Mouse (Mus musculus) ES-CJ7 (cell line): ENCODE measurements around the gene Cryba1.
A peak's percentile ranks its signal among the peaks of the same experiment; 100 is the strongest.

Source experiments
- DNase-seq: peaks from one replicate; pipeline ENCODE4 v3.0.0; 2011; ENCODE audit warnings: low read depth, low spot score

Cryba1 gene

DNA sequence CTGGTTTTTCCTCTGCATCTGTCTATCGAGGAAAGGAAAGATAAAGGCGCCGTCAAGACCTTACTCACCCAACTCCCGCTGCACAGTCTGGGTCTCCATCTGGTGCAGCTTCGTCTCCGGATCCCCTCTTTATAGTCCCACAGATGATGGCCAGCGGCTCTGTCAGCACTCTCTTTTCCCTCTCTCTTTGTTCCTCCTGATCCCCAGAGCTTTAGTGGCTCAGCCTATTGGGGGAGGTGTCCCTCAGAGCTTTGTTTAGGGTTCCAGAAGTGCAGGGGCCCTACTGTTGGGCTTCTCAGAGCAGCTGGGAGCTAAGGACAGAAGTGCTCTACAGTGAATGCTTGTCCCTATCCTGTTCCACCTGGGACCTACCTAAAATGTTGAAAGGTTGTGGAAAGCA is at the start of gene Cryba1:
Cryba1 (minus strand) TSS at position 101 of the 400 bp plus-strand sequence.
- no peak for DNase-seq

DNA sequence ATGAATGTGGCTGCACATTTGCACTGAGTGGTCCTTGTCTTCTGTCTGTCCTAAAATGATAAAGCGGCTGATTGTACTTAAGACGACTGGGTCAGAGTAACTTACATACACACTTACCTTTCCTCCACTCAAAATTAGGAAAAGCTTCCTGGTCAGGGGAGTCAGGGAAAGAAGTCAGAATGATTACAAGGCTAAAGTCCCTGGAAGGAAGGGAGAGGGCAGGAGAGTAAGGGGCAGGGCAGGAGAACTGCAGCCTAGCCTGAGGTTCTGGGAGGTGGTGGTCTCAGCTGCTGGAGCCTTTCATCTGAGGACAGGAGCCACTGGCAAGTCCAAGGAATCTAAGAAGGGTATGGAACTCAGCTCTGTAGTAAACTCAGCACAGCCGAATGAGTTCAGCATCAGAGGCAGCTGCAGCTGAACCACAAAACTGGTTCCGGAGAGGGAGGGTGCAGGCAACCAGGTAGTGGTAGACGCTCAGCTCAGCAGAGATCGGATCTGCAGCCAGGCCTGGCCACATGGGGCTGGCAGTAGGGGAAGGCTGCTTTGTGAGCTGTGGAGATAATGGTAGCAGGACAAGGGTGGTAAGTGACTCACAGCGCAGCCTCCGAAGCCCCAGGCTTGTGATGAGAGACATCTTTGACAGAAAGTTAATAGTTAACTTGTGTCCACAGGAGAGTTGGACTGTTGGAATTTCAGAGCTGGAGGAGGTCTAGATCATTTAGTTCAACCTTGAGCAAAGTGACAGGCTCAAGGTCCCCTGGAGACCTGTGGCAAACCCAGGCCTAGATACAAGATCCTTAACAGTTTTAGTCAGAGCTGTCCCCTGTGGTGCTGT is 47.0 kb upstream of the Cryba1 start:
- no peak for DNase-seq

DNA sequence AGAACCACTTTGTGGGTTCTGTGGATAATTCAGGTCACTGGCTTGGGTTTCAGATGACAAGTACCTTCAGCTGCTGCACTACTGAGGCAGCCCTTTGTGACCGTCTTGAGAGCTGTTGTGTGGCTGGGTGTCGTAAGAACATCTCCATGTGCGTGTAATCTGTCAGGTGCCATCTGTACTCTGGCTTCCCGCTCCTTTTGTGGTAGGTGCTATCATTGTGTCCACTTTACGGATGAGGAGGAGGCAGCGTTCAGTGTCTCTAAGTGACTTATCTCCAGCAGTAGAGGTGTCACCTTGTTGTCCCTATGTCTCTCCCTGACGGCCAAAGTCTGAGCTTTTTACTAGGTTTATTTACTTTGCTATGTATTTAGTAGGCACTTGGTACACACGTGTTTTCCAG is 45.3 kb upstream of the Cryba1 start:
- no peak for DNase-seq

DNA sequence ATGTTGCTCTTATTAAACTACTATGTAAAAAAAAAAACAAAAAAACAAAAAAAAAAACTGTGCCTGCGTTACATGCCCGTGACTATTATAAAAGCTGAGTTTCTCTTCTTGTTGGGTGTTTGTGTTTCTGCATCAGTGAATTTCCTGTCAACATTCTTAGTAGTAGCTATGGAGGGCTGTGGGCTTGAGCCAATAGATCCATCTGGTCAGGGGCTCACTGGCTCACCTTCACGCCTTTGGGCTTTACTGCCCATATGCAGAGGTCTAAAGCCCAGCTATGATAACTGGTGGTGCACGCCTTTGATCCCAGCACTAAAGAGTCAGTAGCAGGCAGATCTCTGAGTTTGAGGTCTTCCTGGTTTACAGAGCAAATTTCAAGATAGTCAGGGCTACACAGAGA is 44.4 kb upstream of the Cryba1 start:
- DNase-seq: no peak

DNA sequence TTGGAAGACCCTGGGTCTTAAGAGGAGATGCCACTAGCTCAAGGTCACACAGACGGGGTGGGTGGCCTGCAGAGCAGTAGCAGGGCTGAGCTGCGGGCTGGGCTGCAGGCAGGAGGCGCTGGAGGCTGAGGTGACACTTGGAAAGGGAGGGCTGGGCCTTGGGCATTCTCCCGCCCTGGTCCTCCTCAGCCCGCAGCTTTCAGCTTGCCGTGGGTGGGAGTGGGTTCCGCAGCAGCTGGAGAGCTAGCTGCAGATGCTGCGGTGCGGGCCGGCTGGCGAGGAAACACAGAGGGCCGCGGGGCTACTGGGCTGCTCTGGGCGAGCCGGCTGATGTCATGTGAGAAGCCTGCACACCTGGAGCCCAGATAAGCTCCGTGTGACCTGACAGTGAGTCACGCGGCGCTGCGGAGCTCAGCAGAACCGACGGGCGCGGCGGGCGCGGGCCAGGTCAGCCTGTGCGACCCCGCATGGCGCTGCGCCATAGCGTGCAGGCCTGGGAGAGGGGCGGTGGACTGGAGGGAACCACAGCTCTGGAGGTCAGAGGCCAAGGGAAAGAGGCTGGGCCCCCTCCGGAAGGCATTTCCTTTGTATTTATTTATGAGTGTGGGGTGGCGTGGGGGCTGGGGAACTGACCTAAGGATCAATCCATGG is 41.4 kb upstream of the Cryba1 start:
- peak; percentile 84 for DNase-seq

DNA sequence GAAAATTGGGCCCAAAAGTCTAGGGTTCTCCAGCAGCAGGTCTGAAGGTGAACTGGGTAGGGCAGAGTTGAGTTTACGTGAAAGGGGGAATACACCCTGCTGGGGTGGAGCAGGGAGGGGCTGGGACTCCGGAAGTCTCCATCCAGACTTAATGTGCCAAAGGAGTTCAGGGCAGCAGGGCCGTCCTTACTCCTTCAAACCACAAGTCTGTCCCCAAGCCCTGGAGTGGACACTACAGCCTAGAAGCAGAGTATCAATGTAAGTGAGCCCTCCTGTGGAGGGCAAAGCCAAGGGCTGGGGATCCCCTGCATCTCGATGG is 40.3 kb upstream of the Cryba1 start:
- peak; percentile 70 for DNase-seq

DNA sequence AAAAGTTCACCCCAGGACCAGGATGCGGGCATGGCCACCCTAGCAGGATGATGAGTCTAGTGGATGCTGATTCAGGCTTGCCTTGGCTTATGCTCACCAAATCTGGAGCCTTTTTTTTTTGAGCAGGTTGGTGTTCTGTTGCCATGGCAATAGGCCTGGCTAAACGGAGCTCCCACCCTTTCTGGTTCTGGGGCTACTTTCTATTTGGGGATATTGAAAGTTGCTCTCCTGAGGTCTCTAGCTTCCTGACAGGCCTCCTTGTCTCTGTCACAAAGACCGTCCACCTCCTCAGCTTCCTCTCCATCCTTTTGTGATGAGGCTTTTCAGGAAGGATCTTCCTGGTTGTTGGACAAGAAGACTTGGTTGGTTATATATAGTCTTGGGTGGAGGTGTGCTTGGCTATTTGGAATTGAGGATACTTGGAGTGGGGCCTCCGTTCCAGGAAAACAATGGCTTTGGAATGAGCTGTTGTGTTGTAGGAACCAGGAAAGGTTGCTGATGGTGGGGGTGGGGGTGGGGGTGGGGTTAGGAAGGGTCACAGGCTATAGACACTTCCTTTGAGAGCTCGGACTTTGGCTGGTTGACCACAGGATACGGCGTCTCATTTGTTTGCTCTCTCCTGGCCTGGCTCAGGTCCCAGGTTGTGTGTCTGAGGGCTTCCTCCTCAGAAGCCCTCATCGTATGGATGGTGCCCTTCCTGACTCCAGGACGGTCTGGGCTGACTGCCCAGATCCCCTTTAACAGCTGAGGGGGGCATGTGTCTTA is 39.8 kb upstream of the Cryba1 start:
- no peak for DNase-seq

DNA sequence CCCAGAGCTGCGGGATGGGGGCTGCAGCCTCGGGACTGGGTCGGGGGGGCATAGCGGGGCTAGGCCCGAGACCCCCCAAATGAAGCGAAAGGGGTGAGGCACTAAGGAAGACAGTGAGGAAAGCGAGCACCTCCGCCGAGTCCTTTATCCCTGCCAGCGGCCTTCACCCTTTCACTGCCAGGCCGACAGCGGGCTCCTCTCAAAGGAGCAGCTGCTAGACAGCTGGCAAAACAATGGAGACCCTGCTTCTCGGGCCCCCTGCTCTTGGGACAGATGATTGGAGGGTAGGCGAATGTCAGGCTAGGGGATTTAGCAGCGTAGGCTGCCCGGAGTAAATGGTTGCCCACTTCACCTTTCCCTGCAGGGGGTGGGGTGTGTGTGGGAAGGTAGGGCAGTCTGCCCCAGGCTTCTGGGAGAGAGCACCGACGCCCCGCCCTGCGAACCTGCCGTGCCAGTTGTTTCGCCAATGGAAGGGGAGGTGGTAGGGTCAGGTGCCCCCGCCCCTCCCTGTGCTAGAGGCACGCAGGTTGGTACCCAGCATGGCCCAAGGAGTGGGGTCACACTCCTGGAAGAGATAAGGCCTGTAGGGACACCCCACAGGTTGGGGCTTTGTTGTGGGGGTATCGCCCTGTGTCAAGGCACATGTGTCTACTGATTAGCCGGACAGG is 38.7 kb upstream of the Cryba1 start:
- peak; percentile 48 for DNase-seq

DNA sequence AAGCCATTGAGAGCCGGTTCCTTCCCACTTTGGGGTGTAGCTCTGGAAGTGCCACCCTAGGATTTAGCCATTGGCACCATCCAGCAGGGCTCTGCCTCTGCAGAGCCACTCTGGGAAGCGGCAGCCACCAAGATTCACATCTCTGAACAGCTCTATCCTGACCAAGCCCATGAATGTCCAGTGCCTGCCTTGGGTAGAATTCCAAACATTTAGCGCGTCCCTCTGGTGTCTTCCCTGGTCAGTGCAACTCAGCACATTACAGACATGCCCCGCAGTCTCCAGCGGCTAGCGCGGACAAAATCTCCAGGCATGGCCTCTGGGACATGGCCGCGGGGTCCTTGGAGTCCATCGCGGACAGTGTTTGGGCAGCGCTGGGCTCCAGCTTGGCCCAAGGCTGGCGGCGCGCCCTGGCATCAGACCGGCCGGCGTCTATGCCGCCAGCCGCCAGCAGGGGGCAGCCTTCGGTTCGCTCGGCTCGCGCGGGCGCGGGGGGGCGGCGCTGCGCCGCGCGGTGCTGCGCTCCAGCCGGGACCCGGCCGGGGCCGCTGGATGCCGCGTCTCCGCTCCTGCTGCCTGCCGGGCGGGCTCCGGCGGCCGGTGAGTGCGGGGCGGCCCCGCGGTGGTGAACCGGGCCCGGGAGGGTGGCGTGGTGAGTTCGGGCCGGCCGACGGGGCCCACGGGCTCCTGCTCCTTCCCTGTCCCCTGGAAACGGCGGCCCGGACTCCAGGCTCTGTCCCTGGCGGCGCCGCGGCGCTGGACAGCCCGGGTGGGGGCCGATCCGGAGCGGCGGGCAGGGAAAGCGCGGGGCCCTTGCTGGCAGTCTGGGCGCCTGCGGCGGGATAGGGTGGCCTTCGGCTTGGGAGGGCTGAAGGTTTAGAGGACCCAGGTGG is 37.9 kb upstream of the Cryba1 start, which contains the start of gene Myo18a:
Myo18a (plus strand) TSS at position 464 of the 890 bp plus-strand sequence.
- DNase-seq: no peak

DNA sequence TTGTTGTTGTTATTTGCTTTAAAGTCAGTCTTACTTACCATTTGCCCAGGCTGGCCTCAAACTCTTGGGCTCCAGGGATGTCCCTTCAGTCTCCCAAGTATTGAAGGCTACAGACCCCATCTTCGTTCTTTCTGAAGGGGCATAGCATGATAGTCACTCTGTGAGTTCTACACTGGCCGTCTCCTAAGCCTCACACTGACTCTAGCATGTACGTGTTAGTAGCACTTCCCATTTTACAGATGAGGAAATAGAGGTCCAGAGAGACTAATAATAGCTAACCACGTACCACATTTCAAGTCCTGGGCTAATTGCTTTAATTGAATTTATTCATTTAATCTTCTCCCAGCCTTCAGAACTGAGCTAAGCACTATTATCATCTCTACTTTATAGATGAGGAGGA is 34.9 kb upstream of the Cryba1 start:
- DNase-seq: no peak

DNA sequence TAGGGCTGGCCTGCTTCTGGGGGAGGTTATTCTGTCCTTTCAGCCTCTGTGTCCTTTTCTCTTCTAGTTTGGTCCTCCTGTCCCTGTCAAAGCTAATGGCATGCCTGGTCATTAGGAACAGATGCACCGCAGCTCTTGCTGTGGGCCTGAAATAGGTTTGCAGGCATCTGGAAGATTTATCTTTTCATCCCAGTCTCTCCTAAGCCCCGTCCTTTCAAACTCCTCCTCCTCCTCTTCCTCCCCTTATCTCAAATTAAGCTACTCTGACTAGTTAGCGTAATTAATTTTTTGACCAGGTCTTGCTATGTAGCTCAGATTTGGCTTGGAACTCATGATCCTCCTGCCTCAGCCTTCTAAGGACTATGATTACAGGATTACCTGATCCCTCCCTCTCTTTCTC is 28.4 kb upstream of the Cryba1 start:
- DNase-seq: no peak

DNA sequence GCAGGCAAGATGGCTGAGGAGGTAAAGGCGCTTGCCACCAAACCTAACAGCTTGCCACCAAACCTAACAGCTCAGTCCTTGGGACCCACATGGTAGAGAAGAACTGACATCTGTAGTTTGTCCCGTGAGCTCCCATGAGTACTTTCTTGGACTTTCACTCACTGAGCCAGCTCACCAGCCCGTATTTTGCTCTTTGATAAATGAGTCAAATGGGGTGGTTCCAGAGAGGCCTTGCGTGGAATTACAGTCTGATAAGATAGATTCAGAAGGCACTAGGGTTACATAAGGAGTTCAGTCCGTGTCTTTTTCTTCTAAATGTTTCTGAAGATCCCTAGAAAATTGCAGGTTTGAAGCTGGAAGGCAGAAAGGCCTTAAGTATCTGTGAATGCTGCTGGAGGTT is 27.4 kb upstream of the Cryba1 start:
- no peak for DNase-seq

DNA sequence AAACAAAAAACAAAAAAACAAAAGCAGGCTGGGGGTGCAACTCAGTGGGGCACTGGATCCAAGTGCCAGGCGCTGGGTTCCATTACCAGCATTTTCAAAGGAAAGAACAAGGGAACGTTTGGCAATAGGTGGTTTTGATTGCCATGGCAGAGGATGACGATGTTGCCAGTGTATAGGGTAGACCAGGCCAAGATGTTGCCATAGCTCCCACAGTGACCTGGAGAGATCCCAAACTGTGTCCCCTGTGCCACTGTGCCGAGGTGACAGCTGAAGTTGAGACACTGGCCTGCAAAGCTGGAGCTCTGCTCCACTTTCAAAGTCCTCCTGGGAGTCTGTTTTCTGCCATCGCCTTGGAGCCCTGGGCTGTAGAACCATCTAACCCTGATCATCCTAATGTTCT is 23.9 kb upstream of the Cryba1 start:
- DNase-seq: no peak

DNA sequence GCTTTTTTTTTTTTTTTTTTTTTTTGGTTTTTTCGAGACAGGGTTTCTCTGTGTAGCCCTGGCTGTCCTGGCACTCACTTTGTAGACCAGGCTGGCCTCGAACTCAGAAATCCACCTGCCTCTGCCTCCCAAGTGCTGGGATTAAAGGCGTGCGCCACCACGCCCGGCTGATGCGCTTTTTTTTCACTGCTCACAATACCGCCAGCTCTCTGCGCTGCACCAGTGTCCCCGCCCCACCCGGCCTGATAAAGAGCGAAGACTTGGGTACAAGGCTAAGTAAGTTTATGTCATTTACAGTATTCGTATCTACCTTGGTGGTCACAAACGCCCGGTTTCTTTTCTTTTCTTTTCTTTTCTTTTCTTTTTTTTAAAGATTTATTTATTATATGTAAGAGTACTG is 22.0 kb upstream of the Cryba1 start:
- peak; percentile 55 for DNase-seq

DNA sequence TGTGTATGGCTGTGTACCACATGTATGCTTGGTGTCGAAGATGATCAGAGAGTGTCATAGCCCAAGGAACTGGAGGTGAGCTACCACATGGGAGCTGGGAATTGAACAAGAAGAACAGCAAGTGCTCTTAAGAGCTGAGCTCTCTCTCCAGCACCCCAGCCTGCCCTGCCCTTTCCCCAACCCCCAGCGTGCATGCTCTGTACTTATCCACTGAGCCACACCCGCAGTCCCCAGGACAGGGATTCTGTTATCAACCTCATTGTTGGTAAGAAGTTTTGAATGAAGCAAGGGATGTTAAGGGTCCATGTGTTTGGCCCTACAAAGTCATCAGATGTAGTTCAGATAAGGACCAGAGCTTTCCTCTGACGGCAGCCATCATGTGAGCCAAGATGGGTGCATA is 21.6 kb upstream of the Cryba1 start:
- peak; percentile 53 for DNase-seq

DNA sequence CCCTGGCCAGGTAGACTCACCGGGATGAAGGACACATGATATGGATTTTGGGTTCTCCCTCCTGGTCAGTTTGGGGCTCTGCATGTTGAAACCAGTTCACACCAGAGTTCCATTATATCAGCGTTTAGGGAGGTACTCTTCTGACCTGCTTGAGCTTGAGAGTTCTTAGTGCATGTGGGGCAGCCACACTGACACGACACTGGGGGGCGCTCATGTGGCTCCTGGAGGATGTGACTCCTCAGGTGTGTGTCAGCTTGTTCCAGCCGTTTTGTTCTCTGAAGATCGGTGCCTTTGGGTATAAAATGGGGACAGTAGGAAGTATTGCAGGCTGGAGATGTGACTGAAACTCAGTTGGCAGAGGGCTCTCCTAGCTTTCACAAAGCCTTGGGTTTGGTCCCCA is 18.9 kb upstream of the Cryba1 start:
- peak; percentile 69 for DNase-seq

DNA sequence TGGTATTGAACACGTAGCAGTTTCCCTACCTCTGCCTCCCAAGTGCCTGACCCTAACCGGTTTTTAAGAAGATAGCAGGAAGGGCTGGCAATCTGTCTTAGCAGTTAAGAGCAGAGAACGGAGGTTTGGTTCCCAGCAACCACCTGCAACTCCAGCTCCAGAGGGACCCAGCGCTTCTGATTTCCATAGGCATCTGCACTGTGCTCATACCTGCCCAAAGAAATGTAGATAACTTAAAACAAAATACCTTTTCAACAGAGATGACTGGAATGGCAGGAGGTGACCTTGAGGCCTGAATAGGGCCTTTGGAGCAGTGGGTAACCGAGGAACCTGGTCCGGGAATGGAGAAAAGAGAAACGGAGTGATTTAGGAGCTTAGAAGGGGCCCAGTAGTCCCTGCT is 13.5 kb upstream of the Cryba1 start:
- DNase-seq: peak; percentile 93

DNA sequence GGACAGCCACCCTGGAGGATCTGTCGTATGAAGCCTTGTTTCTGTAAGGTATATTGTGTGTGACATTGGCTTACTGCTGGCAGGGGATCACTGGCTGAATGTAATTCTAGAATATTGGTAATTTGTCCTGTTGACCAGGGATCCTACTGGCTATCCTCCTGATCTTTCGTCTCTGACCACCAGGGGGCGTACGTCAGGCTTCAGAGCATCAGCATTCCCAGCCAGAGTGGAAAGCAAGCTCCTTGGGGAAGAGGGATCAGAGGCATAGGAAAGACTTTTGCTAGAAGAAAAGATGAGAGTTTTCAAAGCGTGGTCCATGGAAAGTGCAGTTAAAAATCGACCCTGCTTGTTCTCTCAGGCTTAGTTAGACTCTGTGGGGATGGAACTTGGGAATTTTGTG is 12.2 kb upstream of the Cryba1 start:
- peak; percentile 88 for DNase-seq

DNA sequence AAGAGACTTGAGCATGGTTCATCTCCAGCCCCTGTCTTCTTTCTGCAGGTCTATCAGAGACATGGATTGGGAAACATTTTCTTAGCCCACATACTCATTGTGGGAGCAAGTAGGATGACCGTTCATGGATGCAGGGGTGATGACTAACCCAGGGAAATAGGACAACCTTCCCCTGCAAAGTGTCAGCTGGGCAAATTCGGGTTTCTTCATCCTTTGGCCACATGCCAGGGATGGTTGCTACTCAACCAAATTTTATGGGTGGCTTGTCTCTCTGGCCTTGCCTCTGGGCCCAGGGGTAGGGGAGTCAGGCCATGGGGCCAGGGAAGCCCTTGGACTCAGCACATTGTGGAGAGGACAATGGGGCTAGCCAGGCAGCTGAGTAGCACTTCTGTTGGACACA is 3.5 kb upstream of the Cryba1 start:
- no peak for DNase-seq

DNA sequence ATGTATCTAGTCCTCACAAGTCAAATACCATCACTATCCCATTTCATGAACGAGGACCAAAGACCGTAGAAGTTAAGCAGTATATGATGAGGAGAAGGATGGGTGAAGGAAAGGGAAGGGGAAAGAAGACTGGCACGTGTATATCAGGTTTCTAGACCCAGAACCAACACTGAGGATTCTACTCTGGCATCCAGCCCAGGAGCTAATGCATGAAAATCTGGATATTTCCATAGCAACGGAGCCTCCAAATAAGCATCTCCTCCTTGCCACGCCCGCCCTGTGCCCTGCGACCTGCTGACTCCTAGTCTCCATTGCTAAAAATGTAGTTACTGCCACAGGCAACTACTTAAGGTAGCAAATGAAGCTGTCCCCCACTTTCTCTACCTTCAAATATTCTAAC is 317 bp downstream of the Cryba1 start:
- no peak for DNase-seq

DNA sequence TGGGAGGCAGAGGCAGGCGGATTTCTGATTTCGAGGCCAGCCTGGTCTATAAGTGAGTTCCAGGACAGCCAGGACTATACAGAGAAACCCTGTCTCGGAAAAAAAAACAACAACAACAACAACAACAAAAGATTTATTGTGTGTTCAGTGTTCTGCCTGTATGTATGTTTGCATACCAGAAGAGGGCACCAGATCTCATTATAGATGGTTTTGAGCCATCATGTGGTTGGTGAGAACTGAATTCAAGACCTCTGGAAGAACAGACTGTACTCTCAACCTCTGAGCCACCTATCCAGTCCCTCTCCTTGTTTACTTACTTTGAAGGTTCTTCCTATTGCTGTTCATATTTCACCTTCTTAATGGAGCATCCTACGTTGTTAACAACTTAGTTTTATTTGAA is 3.7 kb downstream of the Cryba1 start:
- DNase-seq: peak; percentile 33
